Mouse (Mus musculus): ENCODE results near the gene Stt3b. TPM values are rescaled to one million over a fixed set of nuclear protein-coding genes. Genes with fewer than 3 reads are reported as not detected.

The Stt3b gene
- polyA plus RNA-seq, 2 experiments = 24.6 to 64.4 TPM

DNA sequence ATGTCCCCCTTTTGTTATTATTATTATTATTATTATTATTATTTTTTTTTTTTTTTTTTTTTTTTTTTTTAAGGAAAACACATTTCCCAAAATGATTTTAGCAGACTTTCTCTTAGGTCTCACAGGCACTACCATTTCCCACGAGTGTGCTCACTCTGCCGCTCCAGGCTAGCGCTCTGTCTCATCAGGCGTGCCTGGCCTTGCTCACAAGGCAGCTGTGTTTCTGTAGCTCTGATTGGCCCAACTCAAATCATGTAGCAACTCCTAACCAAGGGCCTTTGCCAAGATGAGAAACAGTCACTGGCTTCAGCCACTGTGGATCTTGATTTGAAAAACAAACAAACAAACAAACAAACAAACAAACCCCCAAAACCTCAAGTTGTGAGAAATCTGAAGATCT lies 9.9 kb upstream of the Stt3b start:
- no peak overlapping the region for H3K27ac ChIP-seq
- H3K9me3 ChIP-seq (ENCODE audit: control insufficient read depth, low read length) = no peaks in the 10 kb centered on the region
- no peak overlapping the region for H3K9ac ChIP-seq (replicated peaks)
- ATAC-seq (ENCODE audit: insufficient read depth) (no peak), DNase-seq (ENCODE audit: low read depth in 3 of 3, low spot score in 3 of 3) (no peak)
- no peaks in the 10 kb centered on the region for H3K27me3 ChIP-seq (ENCODE audit: control insufficient read depth, insufficient read depth, low read length)
- 75% methylated on average over 4 of the region's 4 CpGs for WGBS (ENCODE audit: insufficient replicate concordance)
- H3K36me3 ChIP-seq (replicated peaks; ENCODE audit: control insufficient read depth, insufficient read depth, low read depth) = no peaks in the 10 kb centered on the region
- H3K4me3 ChIP-seq (ENCODE audit: insufficient read depth in 1 of 2, low read depth in 2 of 2, low read length in 2 of 2) = no peak overlapping the region
- no peak overlapping the region for H3K4me2 ChIP-seq (ENCODE audit: low read depth)
- no peak for TF ChIP-seq CTCF (IDR thresholded peaks at IDR 0.05; ENCODE audit: low read depth)
- no peak for TF ChIP-seq EP300 (IDR thresholded peaks at IDR 0.05; ENCODE audit: low read depth)
- H3K4me1 ChIP-seq (replicated peaks; ENCODE audit: control insufficient read depth in 2 of 2, insufficient read depth in 2 of 2, low read length in 1 of 2) = peaks cover 0 to under 1% of the 10 kb centered on the region in 2 experiments; a peak in 1 of 4 replicates

DNA sequence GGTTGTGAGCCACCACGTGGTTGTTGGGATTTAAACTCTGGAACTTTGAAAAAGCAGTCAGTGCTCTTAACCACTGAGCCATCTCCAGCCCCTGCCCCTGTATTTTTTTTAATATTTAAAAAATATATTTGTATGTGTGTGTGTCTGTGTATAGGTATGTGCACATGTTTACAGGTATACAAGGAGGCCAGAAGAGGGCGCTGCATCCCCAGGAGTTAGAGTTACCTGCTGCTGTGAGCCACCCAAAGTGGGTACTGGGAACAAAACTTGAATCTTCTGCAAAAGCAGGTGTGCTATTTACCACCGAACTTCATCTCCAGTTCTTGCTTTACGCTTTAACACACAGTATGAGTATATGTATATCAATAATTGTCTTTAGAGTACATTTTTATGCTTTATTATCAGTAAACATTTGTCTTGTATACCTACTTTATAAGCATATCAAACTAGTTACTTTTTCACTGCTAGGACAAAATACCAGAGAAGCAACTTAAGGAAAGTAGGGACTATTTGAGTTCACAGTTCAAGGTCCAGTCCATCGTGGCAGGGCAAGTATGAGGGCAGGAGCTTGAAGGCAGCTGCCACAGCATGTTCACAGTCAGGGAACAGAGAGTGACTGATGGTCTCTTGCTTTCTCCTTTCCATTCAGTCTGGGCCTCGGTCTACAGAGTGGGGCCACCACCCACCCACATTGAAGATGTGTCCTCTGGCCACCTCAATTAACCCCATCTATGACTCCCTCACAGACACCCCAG lies 8.6 kb upstream of the Stt3b start:
- ATAC-seq (ENCODE audit: insufficient read depth) (no peak), DNase-seq (ENCODE audit: low read depth in 3 of 3, low spot score in 3 of 3) (no peak)
- H3K27ac ChIP-seq = no peak overlapping the region
- no peak overlapping the region for H3K9ac ChIP-seq (replicated peaks)
- no peak overlapping the region for H3K4me3 ChIP-seq (ENCODE audit: insufficient read depth in 1 of 2, low read depth in 2 of 2, low read length in 2 of 2)
- no peak overlapping the region for H3K4me2 ChIP-seq (ENCODE audit: low read depth)
- WGBS (ENCODE audit: insufficient replicate concordance) = 66% methylated on average over 6 of the region's 6 CpGs
- no peaks in the 10 kb centered on the region for H3K36me3 ChIP-seq (replicated peaks; ENCODE audit: control insufficient read depth, insufficient read depth, low read depth)
- H3K27me3 ChIP-seq (ENCODE audit: control insufficient read depth, insufficient read depth, low read length) = no peaks in the 10 kb centered on the region
- H3K9me3 ChIP-seq (ENCODE audit: control insufficient read depth, low read length) = no peaks in the 10 kb centered on the region
- peaks cover 0 to 11% of the 10 kb centered on the region in 2 experiments; a peak in 3 of 4 replicates for H3K4me1 ChIP-seq (replicated peaks; ENCODE audit: control insufficient read depth in 2 of 2, insufficient read depth in 2 of 2, low read length in 1 of 2)
- no peak for TF ChIP-seq EP300 (IDR thresholded peaks at IDR 0.05; ENCODE audit: low read depth)
- TF ChIP-seq CTCF (IDR thresholded peaks at IDR 0.05; ENCODE audit: low read depth) = no peak; the same call in 1 of the 2 replicates

DNA sequence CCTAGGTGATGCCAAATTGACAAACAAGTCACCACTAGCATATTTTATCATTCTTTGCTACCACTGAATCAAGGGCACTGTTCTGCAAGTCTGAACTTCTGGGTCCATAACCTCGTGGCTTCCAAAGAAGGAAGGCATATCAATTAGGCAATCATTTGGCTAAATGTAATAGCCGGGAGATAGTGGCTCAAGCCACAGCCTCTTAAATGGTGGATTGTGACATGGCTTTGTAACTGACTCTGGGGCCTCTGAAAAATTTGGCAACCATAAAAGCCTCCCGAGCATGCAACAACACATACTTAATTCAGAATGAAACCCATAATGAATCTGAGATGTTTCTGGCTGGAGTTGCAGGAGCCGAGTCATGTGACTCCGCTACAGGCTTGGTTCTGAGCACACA lies 6.8 kb upstream of the Stt3b start:
- H3K9ac ChIP-seq (replicated peaks) = no peak overlapping the region
- no peaks in the 10 kb centered on the region for H3K9me3 ChIP-seq (ENCODE audit: control insufficient read depth, low read length)
- DNase-seq (ENCODE audit: low read depth in 3 of 3, low spot score in 3 of 3) (no peak), ATAC-seq (ENCODE audit: insufficient read depth) (no peak)
- no peak overlapping the region for H3K4me2 ChIP-seq (ENCODE audit: low read depth)
- no peak overlapping the region for H3K27ac ChIP-seq
- TF ChIP-seq EP300 (IDR thresholded peaks at IDR 0.05; ENCODE audit: low read depth) = no peak
- TF ChIP-seq CTCF (IDR thresholded peaks at IDR 0.05; ENCODE audit: low read depth) = no peak
- no peaks in the 10 kb centered on the region for H3K36me3 ChIP-seq (replicated peaks; ENCODE audit: control insufficient read depth, insufficient read depth, low read depth)
- no peak overlapping the region for H3K4me3 ChIP-seq (ENCODE audit: insufficient read depth in 1 of 2, low read depth in 2 of 2, low read length in 2 of 2)
- no peaks in the 10 kb centered on the region for H3K27me3 ChIP-seq (ENCODE audit: control insufficient read depth, insufficient read depth, low read length)
- peaks cover 2 to 13% of the 10 kb centered on the region in 2 experiments; a peak in 3 of 4 replicates for H3K4me1 ChIP-seq (replicated peaks; ENCODE audit: control insufficient read depth in 2 of 2, insufficient read depth in 2 of 2, low read length in 1 of 2)
- WGBS (ENCODE audit: insufficient replicate concordance) = 70% methylated on average over 5 of the region's 5 CpGs

DNA sequence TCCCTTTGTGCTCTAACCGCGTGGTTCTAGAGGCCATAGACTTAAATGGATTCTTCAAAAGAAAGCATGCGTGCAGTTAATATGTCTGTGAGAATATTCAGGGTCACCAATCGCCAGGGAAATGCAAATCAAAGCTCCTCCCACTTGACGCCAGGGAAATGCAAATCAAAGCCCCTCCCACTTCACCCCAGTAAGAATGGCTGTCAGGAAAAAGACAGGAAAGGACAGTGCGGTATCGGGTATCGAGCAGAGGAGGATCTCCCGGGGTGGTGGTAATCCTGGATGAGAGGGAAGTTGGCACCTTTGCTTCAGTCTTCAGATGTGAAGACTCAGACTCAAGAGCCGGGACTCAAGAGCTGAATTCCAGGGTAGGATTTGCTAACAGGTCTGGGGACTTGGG lies 4.3 kb upstream of the Stt3b start:
- 7% methylated on average over 10 of the region's 10 CpGs for WGBS (ENCODE audit: insufficient replicate concordance)
- Histone ChIP-seq H3K9ac (replicated peaks) (peak overlapping the region; percentile 49), H3K27ac (peak overlapping the region; percentile 36; the same call in 1 of the 2 replicates), H3K9me3 (ENCODE audit: control insufficient read depth, low read length) (no peaks in the 10 kb centered on the region), H3K4me2 (ENCODE audit: low read depth) (peak overlapping the region; percentile 66), H3K36me3 (replicated peaks; ENCODE audit: control insufficient read depth, insufficient read depth, low read depth) (no peaks in the 10 kb centered on the region), H3K4me1 (replicated peaks; ENCODE audit: control insufficient read depth in 2 of 2, insufficient read depth in 2 of 2, low read length in 1 of 2) (peaks cover 5 to 19% of the 10 kb centered on the region in 2 experiments; a peak in 3 of 4 replicates), H3K27me3 (ENCODE audit: control insufficient read depth, insufficient read depth, low read length) (no peaks in the 10 kb centered on the region), H3K4me3 (ENCODE audit: insufficient read depth in 1 of 2, low read depth in 2 of 2, low read length in 2 of 2) (peak overlapping the region; percentile 46 to 63)
- no peak for TF ChIP-seq CTCF (IDR thresholded peaks at IDR 0.05; ENCODE audit: low read depth)
- no peak for ATAC-seq (ENCODE audit: insufficient read depth)
- DNase-seq (ENCODE audit: low read depth in 3 of 3, low spot score in 3 of 3) = peak in 1 of 3 experiments; percentile 76

DNA sequence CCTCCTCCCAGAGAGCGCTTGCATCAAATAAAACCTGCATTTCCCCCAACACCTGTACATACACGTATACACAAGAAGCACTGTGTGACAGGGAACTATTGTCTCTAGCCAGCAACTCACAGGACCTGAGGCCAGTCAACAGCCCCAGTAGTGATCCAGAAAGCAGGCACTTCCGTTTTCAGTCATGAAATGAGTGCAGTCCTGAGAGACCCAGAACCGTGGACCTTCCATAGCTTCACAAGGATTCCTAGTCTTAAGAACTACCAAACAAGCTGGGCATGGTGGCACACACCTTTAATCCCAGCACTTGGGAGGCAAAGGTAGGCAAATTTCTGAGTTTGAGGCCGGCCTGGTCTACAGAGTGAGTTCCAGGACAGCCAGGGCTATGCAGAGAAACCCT lies 3.6 kb upstream of the Stt3b start:
- Histone ChIP-seq H3K9ac (replicated peaks) (peak overlapping the region; percentile 32), H3K4me2 (ENCODE audit: low read depth) (peak overlapping the region; percentile 66), H3K36me3 (replicated peaks; ENCODE audit: control insufficient read depth, insufficient read depth, low read depth) (no peaks in the 10 kb centered on the region), H3K27me3 (ENCODE audit: control insufficient read depth, insufficient read depth, low read length) (no peaks in the 10 kb centered on the region), H3K4me3 (ENCODE audit: insufficient read depth in 1 of 2, low read depth in 2 of 2, low read length in 2 of 2) (peak overlapping the region in 1 of 2 experiments; percentile 46; a peak in 1 of 4 replicates), H3K27ac (peak overlapping the region; percentile 36), H3K4me1 (replicated peaks; ENCODE audit: control insufficient read depth in 2 of 2, insufficient read depth in 2 of 2, low read length in 1 of 2) (peaks cover 5 to 19% of the 10 kb centered on the region in 2 experiments; a peak in 3 of 4 replicates), H3K9me3 (ENCODE audit: control insufficient read depth, low read length) (no peaks in the 10 kb centered on the region)
- WGBS (ENCODE audit: insufficient replicate concordance) = 61% methylated on average over 5 of the region's 5 CpGs
- DNase-seq (ENCODE audit: low read depth in 3 of 3, low spot score in 3 of 3) = no peak
- ATAC-seq (ENCODE audit: insufficient read depth) = no peak
- no peak for TF ChIP-seq CTCF (IDR thresholded peaks at IDR 0.05; ENCODE audit: low read depth)
- no peak for TF ChIP-seq EP300 (IDR thresholded peaks at IDR 0.05; ENCODE audit: low read depth)
